Mouse (Mus musculus) T-helper 17 cell (primary cell): Measurements from ENCODE around the gene Zfp853.

Source experiments
- in situ Hi-C, 2 experiments: fragments of 300-600 bp; cut with MboI, MseI; formaldehyde crosslinking; loops; 1 replicate in 1 of 2; 2 replicates in 1 of 2; pipeline ENCODE4 v1.15.1; 2025; ENCODE audit warnings: high pct_unique_total_duplicates in 2 of 2

Gene Zfp853

DNA sequence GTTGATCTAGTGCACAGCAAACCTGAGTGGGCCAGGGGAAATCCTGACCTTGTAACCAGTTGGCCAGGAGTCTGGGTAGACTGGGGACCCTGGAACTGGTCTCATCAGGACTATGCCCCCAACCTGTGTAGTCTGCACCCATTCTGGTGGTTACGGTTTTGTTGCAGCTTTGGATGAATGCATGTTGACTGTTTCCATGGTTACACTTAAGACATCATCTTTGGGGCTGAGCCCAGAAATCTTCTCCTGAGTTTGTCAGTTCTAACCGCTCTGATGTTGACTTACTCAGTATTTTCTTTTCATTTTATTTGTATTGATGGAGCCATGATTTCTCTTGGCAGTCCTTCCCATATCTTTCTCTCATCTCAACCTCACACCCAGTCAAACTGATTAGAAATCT is 1.9 kb upstream of the Zfp853 start:
- in situ Hi-C loops = loop anchor here in 1 of 2 experiments (5.0 kb wide), 1 partner anchor 113 kb away; the partner anchor contains the start of genes Rbak and Spdye4b

DNA sequence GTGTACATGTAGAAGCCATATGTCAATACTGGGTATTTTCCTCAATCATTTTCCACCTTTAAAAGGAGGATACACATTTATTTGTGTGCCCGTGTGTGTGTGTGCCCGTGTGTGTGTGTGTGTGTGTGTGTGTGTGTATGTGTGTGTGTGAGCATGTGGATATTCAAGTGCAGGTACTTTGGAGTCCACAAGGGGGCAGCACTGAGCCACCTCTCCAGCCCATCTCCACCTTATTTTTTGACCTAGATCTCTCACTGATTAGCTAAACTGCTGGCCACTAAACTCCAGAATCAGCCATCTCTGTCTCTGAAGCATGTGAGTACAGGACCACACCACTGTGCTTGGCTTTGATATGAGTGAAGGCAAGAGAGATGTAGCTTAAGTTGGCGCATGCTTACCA is 1.4 kb upstream of the Zfp853 start:
- in situ Hi-C loops = loop anchor here in 1 of 2 experiments (5.0 kb wide), 1 partner anchor 113 kb away; the partner anchor contains the start of genes Rbak and Spdye4b

DNA sequence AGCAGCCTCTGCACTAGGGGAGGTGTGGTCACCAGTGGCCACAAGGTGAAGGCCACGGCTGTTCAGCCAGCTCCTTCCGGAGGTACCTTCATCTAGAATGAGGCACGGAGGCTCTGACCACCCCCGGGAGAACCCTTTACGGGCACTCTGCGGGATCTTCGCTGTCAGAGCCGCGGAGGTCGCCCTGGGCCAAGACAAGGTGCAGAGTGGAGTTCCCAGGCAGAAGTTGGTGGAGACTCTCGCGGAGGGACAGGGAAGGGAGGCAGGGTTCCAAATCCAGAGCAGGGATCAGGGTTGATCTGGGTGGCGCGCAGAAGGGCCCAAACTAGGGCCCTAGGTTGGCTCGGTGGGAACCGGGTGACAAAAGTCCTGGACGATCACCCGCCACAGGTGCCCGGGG is 544 bp downstream of the Zfp853 start:
- in situ Hi-C loops = no loop called here

DNA sequence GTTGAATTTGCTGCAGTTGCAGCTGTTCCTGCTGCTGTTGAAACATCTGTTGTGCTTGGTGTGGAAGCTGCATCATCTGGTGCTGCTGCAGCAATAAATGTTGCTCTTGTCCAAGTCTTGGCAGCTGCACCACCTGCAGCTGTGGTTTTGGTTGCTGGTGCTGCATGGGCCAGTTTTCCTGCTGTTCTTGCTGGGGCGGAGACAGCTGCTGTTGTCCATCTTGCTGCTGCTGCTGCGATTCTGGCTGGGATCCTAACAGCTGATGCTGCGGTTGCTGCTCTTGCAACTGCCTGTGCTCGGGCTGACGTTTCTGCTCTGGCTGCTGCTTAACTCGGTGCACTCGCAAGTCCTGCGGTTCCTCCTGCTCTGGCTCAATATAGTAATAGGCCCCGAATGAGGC is 4.1 kb downstream of the Zfp853 start:
- in situ Hi-C loops = loop anchor here in 1 of 2 experiments (10.0 kb wide), 1 partner anchor 344 kb away; no protein-coding TSS in a partner anchor

DNA sequence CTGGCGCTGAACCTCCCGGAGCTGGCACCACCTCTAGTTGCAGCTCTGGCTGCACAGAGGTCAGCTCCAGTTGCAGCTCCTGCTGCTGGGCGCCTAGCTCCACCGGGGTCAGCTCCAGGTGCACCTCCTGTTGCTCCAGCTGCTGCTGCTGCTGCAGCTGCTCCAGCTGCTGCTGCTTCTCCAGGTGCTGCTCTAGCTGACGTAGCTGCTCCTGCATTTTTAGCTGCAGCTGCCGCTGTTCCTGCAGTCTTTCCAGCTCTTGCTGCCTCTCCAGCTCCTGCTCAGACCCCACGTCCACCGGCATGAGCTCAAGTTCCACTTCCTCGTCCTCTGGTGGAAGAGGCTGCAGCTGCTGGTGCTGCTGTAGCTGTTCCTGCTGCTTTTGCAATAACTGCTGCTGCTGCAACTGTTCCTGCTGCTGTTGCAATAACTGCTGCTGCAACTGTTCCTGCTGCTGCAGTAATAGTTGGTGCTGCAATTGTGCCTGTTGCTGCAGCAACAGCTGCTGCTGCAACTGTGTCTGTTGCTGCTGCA is 5.0 kb downstream of the Zfp853 start:
- in situ Hi-C loops = loop anchor here in 1 of 2 experiments (10.0 kb wide), 1 partner anchor 344 kb away; no protein-coding TSS in a partner anchor

DNA sequence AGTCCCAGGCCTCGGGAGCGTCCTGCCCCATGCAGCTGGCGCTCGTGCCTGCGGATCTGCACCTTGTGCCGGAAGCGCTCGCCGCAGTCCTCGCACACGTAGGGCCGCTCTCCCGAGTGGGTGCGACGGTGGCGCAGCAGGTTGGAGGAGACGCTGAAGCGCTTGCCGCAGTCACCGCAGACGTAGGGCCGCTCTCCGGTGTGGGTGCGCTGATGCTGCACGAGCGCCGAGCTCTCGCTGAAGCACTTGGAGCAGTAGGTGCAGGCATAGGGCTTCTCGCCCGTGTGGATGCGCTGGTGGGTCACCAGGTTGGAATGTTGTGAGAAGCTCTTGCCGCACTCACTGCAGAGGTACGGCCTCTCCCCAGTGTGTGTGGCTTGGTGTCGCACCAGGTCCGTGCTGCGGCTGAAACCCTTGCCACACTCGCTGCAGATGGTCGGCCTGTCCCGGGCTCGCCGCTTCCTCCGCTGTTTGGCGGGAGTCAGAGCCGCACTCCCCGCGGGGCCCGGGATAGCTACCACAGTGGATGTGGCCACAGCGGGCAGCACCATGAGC is 5.6 kb downstream of the Zfp853 start:
- in situ Hi-C loops = loop anchor here in 1 of 2 experiments (10.0 kb wide), 1 partner anchor 343 kb away; no protein-coding TSS in a partner anchor

DNA sequence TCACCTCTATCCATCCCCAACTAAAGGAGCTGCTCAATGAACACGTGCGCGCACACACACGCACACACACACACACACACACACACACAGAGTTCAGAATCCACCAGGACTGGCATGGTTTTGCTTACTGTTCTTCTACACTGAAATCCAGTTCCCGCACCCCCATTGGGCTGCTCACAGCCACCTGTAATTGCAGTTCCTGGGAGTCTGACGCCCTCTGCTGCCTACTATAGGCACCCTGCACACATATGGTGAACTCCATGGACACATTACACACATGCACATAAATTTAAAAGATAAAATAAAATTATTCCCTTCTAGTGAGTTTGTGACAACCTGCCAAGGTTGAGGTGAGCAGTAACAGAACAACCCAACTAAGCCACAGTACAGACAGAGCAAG is 8.7 kb downstream of the Zfp853 start:
- in situ Hi-C loops = loop anchor here in 1 of 2 experiments (10.0 kb wide), 1 partner anchor 340 kb away; no protein-coding TSS in a partner anchor

DNA sequence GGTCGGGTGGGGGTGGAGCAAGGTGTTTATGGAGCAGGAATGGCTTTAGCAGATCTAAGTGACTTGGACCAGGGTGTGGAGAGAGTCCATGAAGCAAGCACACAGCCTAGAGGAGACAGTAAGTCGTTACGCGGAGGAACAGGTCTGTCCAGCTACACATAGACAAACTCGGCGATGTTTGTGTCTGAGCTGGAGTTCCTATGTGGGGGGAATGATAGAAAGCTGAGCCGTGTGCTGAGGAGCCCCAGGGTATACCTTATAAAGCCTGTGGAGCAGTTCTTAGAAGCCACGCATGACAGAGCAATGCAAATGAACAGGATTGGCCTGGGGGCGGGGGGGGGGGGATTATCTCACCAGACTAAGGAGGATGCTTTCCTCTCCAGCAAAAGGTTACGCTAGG is 14.2 kb downstream of the Zfp853 start:
- in situ Hi-C loops = no loop called here

DNA sequence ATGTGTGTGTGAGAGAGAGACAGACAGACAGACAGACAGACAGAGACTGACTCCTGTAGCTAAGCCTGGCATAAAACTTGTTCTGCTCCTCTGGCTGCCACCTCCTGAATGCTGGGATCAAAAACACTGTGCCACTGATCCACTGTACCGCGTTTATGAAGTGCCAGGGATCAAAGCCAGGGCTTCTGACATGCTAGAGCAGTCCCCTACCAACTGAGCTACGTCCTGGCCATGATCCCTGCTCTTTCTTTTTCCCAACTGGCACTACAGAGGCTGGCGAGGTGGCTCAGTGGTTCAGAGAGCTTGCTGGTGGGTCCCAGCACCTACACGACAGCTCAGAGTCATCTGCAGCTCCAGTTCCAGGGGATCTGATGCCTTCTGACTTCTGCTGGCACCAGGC is 17.7 kb downstream of the Zfp853 start:
- in situ Hi-C loops = no loop called here

DNA sequence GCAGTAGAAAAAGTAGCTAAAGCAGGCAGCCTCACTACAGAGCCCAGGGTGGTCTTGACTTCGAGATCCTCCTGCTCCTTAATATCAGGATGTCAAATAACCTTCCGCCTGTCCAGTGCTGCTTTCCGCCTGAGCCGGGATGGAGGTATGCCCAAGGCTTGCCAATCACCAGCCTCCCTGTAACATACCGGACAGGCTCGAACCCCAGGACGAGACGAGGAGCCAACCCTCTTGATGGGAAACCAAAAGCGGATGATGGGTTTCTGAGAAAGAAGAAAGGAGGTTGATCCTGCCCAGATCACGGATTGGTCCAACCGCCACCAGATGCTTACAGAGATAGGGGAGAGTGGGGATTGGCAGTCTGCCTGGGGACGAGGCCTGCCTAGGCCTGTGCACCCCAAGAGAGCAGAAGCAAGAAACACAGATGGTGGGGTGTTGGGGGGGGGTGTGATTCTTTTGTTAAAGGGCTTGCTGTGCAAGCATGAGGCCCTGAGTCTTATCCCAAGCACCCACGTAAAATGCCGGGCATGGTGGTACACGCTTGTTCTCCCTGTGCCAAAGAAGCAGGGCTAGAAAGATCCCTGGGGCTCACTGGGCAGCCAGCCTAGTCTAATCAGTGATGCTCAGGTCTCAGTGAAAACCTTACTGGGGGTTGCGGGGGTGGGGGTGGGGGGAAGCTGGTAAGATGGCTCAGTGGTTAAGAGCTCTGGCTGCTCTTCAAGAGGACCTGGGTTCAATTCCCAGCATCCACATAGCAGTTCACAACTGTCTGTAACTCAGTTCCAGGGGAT is 20.7 kb downstream of the Zfp853 start:
- in situ Hi-C loops = no loop called here

DNA sequence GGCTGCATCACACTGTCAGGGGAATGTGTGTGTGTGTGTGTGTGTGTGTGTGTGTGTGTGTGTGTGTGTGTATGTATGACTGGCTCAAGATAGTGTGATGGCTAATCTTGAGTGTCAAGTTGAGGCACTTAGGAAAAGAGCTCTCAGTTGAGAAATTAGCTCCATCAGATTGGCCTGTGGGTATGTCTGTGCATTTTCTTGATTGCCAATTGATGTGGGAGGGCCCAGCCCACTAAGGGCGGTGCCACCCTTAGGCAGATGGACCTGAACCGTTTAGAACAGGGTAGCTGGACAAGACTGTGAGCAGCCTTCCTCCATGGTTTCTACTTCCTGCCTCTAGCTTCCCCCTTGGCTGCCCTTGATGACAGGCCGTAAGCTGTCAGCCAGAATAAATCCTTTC is 21.3 kb downstream of the Zfp853 start:
- in situ Hi-C loops = no loop called here

DNA sequence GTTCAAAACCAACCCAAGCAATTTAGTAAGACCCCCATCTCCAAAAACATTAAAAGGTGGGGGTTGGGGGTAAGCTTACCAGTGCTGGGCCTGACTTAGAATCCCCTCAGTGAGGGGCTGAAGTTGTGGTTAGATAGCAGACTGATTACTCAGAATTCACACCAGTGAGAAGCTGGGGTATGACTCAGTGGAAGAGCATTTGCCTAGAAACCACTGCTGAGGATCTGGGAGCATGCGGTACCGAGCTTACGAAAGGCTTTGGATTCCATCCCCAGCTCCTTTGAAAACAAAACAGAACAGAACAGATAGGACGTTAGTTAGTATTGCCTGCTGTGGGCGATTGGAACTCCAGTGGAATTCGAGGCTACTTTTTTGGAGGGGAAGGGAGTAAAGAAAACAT is 21.8 kb downstream of the Zfp853 start:
- in situ Hi-C loops = no loop called here

DNA sequence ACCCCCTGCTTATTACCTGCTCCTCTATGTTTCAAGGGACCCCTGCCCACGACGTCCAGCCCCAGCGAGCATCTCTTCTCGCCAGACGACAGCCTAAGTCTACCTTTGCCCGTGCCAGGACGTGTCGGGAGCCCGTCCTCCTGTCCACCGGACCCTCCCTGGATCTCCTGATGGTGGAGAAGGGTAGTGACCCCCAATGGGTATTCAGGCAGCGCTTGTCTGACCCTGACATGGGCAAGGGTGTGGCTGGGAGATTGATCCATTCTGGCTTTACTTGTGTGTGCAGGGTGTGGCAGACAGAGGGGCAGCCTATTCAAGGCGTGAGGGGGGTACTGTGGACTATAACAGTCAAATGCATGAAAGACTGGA is 23.3 kb downstream of the Zfp853 start:
- in situ Hi-C loops = no loop called here

DNA sequence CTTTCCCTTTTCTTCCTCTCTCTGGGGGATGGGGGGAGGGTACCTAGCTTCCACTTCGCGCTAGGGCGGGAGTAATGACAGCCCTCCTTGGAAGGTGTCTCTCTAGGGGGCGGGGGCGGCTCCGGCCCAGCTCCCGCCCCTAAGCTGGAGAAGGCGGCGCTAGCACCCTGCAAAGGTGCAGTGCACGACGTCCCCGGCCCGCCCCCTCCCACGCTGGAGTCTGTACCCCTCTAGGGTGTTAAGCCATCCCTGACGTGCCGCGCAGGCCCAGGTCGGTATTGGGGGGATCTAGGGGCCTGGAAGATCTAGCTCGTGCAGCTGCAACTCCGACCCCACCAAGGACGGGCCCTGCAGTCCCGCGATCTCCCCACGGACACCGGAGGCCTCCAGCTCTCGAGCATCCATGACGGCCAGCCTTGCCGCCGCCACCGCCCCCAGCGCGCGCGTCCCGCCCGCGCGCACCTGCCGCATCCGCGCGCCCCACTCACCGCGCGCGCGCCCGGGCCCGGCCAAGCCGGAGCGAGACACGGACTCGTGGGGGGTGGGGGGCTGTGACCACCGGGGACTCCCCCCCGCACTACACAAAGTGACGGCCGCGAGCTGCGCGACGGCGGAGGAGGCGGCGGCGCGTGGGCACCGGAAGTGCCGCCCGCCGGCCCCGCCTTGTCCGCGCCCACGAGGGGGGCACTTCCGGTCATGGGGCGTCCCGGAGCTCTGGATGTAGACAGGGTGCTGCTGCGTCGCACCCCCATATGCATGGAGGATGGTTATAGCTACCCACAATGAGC is 23.9 kb downstream of the Zfp853 start, which contains the start of gene Zfp316:
Gene Zfp316, minus strand, starts transcription at position 660 of the 788 bp plus-strand sequence.
- in situ Hi-C loops = no loop called here

DNA sequence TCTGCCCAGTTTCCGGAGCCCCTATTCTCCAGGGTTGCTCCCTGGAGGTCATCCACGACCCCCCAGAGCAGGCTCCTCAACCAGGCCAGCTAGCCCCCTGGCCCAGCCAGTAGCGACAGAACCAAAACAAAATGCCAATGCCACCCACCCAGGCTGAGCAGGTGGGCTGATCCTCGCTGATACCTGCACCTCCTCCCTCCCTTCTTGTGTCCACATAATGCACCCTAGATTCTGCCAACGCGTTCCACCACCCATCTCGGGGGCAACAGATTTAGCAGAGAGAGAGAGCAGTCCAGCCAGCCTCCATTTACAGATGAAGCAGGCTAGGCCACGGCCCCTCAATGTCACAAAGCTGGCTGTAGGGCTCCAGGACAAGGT is 24.4 kb downstream of the Zfp853 start:
- in situ Hi-C loops = no loop called here

DNA sequence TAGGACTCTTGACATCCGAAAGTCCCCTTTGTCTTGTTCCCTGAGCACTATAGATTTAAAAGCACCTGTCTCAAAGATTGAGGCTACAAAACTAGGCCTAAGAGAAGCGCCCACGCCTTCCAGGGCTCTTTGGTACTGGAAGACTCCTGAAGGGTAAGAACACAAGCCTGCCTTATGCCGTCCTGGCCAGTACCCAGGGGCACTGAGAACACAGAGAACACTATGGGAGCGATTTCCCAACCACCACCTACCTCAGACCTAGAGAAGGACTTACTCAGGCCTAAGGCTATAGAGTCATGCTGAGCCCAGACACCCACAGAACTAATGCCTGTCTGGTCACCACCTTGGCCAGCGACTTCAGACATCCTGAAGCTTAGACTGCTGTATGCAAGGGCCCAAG is 26.6 kb downstream of the Zfp853 start:
- in situ Hi-C loops = no loop called here

DNA sequence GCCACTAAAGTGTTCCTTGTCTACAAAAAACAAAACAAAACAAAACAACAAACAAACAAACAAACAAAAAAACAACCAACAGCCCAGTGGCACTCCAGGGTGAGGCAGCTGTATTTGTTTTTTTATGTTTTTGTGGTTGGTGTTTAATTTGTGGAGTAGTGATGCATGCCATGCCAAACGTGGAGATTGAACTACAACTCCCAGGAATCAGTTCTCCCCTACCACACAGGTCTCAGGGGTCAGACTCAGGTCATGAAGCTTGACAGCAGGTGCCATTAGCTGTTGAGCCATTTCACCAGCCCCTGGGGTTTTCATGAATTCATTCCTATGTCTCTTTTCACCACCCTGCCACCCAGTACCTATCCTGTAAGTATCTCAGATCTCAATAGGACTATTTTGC is 28.0 kb downstream of the Zfp853 start:
- in situ Hi-C loops = no loop called here

DNA sequence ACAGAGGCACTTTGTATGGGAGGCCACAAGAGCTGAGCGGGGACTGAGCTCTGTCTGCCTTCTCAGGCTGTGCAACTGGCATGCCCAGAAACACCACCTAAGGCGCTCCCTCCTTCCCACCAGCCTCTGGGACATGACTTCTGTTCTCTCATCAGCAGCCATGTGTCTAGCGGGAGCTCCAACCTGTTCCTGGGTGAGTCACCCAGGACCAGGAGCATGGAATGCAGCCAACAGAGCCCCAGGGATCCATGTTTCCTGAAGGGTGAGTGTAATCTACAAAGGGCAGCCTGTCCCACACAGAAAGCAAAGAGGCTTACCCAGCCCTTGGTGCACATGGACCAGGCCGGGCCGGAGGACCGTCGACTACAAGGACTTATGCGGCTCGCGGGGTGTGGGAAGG is 28.7 kb downstream of the Zfp853 start:
- in situ Hi-C loops = no loop called here

DNA sequence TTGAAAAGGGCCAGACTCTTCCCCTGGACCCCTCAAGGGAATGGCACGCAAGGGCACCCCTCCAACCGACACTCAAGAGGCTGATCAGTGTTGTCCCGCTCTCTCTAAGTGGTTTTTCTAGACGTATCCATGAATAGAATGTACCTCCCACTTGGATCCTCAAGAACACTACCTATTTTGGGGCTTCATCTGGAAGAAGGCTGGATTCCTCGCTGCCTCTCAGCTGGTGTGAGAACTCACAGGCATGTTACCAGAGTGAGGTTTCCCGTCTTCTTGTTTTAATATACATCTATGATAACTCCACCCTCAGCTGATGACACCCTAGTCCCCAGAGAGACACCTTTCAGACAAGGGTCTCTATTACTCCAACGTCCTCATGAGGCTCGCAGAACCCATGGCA is 31.8 kb downstream of the Zfp853 start:
- in situ Hi-C loops = no loop called here

DNA sequence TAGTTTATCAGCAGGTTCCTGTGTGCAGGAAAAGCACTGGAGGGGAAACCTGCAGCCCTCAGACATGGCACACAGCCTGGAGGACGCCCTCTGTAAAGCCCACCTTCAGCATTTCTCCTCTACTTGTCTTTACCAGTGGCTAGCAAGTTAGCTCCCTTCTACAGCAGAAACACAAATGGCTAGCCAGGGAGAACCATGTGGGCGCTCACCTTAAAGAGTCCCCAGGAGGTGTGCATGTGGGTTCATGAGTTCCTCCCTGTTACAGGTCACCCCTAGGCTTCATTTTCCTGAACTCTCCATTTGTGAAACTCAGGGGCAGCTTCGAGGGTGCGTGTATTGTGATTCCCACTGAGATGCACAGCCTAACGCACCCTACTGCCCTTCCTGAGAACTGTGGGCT is 37.6 kb downstream of the Zfp853 start:
- in situ Hi-C loops = no loop called here

DNA sequence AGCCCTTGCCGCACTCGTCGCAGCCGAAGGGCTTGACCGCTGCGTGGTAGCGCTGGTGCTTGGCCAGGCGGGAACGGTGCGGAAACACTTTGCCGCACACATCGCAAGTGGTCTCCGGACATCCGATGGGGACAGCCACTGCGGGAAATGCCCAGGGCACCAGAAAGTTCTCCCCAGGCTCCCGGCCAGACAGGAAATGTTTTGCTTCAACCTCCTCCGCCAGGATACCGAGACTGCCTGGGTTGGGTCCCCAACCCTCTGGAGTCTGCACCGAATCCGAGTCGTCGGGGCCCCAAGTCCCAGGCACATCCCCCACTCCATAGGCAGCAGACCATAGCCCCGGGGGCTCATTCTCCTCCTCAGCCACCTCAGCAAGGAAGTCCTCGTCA is 38.3 kb downstream of the Zfp853 start:
- in situ Hi-C loops = no loop called here
